Mouse (Mus musculus): ENCODE data around the gene Ttyh1. TPM values are rescaled to one million over a fixed set of nuclear protein-coding genes. Genes with fewer than 3 reads are reported as not detected.

Gene Ttyh1
- polyA plus RNA-seq, 1 experiment = 162 TPM

DNA sequence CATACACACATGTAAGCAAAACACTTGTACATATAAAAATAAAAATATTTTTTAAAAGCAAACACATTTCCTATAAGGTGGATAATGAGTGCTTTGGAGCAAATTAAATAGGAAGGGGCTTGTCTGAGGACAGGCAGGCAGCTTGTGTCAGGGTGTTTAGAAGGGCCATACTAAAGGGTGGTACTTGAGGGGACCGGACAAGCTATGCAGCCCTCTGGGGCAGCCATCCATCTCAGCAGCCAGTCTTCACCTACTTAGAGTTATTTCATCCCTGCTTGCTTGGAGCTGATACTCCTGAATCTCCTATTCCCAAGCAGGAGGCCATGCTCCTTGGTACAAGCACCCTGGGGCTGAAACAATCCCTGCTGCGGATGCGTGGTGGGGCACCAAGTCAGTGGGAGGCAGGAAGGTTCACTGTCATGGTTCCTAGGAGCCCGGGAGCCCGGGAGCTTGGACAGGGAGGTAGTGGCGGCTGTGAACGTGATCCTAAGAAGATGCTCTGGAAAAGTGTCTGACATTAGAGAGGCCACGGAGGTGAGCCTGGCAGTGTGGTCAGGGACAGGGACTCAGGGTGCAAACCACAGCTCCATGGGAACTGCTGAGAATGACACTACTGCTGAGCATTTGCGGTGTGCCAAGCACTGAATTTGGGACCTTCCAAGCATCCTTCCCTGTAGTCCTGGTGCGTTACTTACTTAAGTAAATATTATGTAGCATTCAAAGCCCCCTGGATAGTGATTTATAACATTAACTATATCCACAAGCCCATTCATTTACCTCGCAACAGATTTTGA, 8.0 kb downstream of the Ttyh1 start:
- Histone ChIP-seq H3K4me1 (ENCODE audit: control insufficient read depth, insufficient read depth, low read length) (peaks cover 54% of the 10 kb centered on the region), H3K27ac (ENCODE audit: insufficient read depth, low read depth, low read length) (peak overlapping the region; percentile 3; the same call in 1 of the 2 replicates), H3K4me3 (ENCODE audit: insufficient read depth, low read depth, low read length) (no peak overlapping the region)
- TF ChIP-seq POLR2A (IDR thresholded peaks at IDR 0.05; ENCODE audit: insufficient read depth, low read depth, low read length) = no peak
- TF ChIP-seq CTCF (IDR thresholded peaks at IDR 0.05; ENCODE audit: insufficient read depth, low read depth, low read length) = no peak
- 71% methylated on average over 11 of the region's 11 CpGs for WGBS

GRCm38 (mm10) chr7:4127894-4128293, 8.7 kb downstream of the Ttyh1 start:
- Histone ChIP-seq H3K27ac (ENCODE audit: insufficient read depth, low read depth, low read length) (no peak overlapping the region), H3K4me1 (ENCODE audit: control insufficient read depth, insufficient read depth, low read length) (peaks cover 51% of the 10 kb centered on the region), H3K4me3 (ENCODE audit: insufficient read depth, low read depth, low read length) (no peak overlapping the region)
- 81% methylated on average over 4 of the region's 4 CpGs for WGBS
- TF ChIP-seq CTCF (IDR thresholded peaks at IDR 0.05; ENCODE audit: insufficient read depth, low read depth, low read length) (no peak), POLR2A (IDR thresholded peaks at IDR 0.05; ENCODE audit: insufficient read depth, low read depth, low read length) (no peak)

GRCm38 (mm10) chr7:4128860-4129259, 9.7 kb downstream of the Ttyh1 start:
- TF ChIP-seq POLR2A (IDR thresholded peaks at IDR 0.05; ENCODE audit: insufficient read depth, low read depth, low read length) (no peak), CTCF (IDR thresholded peaks at IDR 0.05; ENCODE audit: insufficient read depth, low read depth, low read length) (no peak)

DNA sequence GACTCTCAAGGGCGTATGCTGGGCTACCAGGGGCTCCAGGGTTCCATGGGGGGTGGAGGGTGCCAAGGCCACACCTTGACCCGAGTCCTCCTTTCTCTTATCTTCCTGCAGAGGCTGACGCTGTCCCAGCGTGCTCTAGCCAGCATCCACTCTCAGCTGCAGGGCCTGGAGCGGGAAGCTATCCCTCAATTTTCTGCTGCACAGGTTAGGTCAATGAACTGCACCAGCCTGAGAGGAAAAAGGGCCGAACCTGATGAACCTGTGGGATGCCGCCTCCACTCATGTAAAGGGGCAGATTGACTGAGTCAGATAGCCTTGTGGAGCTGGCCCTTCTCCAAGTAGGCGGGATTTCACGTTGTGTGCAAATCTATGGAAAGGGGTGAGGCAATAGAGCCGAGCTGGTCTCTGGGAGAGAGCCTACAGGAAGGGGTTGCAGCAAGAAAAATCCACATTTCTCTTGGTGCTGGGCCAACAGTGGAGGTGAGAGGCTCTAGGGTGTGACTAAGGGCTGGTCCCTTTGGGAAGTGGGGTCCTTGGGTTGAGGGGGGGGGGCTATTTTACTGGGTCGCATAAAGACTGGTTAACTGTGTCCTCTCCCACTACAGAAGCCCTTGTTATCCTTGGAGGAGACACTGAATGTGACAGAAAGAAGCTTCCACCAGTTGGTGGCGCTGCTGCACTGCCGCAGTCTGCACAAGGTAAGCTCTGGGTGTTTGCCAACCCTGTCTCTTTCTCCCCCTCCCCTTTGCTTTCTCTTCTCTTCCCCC, 11.7 kb downstream of the Ttyh1 start:
- no peak for TF ChIP-seq POLR2A (IDR thresholded peaks at IDR 0.05; ENCODE audit: insufficient read depth, low read depth, low read length)
- TF ChIP-seq CTCF (IDR thresholded peaks at IDR 0.05; ENCODE audit: insufficient read depth, low read depth, low read length) = peak; percentile 68
- Histone ChIP-seq H3K27ac (ENCODE audit: insufficient read depth, low read depth, low read length) (peak overlapping the region; percentile 27), H3K4me1 (ENCODE audit: control insufficient read depth, insufficient read depth, low read length) (peaks cover 30% of the 10 kb centered on the region), H3K4me3 (ENCODE audit: insufficient read depth, low read depth, low read length) (no peak overlapping the region)
- WGBS = 20% methylated on average over 13 of the region's 13 CpGs

More at GRCm38 (mm10) chr7:4128860-4129259, 9.7 kb downstream of the Ttyh1 start:
- Histone ChIP-seq H3K4me3 (ENCODE audit: insufficient read depth, low read depth, low read length) (no peak overlapping the region), H3K4me1 (ENCODE audit: control insufficient read depth, insufficient read depth, low read length) (peaks cover 43% of the 10 kb centered on the region), H3K27ac (ENCODE audit: insufficient read depth, low read depth, low read length) (no peak overlapping the region)
- 46% methylated on average over 6 of the region's 6 CpGs for WGBS

GRCm38 (mm10) chr7:4131964-4132363, 12.8 kb downstream of the Ttyh1 start:
- Histone ChIP-seq H3K4me3 (ENCODE audit: insufficient read depth, low read depth, low read length) (no peak overlapping the region), H3K4me1 (ENCODE audit: control insufficient read depth, insufficient read depth, low read length) (peaks cover 30% of the 10 kb centered on the region), H3K27ac (ENCODE audit: insufficient read depth, low read depth, low read length) (peak overlapping the region; percentile 22; the same call in 1 of the 2 replicates)
- TF ChIP-seq CTCF (IDR thresholded peaks at IDR 0.05; ENCODE audit: insufficient read depth, low read depth, low read length) (no peak), POLR2A (IDR thresholded peaks at IDR 0.05; ENCODE audit: insufficient read depth, low read depth, low read length) (no peak)
- 81% methylated on average over 8 of the region's 8 CpGs for WGBS

DNA sequence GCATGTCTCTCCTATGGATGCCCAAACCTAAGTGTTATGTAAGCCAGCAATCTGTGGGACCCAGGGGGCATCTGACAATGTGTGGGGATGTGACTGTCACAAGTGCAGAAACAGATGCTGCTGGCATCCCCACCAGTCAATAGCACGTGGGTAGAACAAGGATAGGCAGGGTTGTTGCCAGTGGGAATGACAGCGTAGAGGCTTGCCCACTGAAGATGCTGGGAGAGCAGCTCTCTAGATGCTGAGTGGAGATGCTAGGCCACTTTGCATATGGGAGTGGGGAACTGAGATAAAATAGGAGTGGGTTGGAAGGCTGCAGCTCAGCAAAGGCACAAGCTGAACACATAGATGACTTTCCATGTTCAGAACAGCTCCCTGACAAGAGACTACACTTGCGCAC, 13.4 kb downstream of the Ttyh1 start:
- Histone ChIP-seq H3K4me3 (ENCODE audit: insufficient read depth, low read depth, low read length) (no peak overlapping the region), H3K27ac (ENCODE audit: insufficient read depth, low read depth, low read length) (0 out of 2 replicates have a peak overlapping the region, but pooled peaks have one; percentile 17), H3K4me1 (ENCODE audit: control insufficient read depth, insufficient read depth, low read length) (peaks cover 26% of the 10 kb centered on the region)
- 64% methylated on average over 3 of the region's 3 CpGs for WGBS
- TF ChIP-seq POLR2A (IDR thresholded peaks at IDR 0.05; ENCODE audit: insufficient read depth, low read depth, low read length) (no peak), CTCF (IDR thresholded peaks at IDR 0.05; ENCODE audit: insufficient read depth, low read depth, low read length) (no peak)

GRCm38 (mm10) chr7:4132998-4133397, 13.8 kb downstream of the Ttyh1 start:
- no peak overlapping the region for H3K4me3 ChIP-seq (ENCODE audit: insufficient read depth, low read depth, low read length)
- TF ChIP-seq POLR2A (IDR thresholded peaks at IDR 0.05; ENCODE audit: insufficient read depth, low read depth, low read length) = no peak
- TF ChIP-seq CTCF (IDR thresholded peaks at IDR 0.05; ENCODE audit: insufficient read depth, low read depth, low read length) = no peak
- WGBS = 77% methylated on average over 7 of the region's 7 CpGs
- peaks cover 23% of the 10 kb centered on the region for H3K4me1 ChIP-seq (ENCODE audit: control insufficient read depth, insufficient read depth, low read length)
- H3K27ac ChIP-seq (ENCODE audit: insufficient read depth, low read depth, low read length) = peak overlapping the region; percentile 12; the same call in 1 of the 2 replicates

DNA sequence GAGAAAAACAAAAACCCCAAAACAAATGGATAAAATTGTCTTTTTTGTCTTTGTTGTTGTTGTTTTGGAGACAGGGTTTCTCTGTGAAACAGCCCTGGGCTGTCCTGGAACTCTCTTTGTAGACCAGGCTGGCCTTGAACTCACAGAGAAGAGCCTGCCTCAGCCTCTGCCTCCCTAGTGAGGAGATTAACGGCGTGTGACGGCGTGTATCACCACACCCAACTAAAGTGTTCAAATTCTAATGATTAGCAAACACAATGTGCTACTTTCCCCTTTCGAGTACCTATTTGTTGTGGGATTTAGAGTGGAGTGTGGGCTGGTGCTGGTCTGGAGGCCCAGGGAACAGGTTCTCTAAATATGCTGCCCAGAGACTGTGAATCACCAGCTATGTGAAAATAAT, 15.7 kb downstream of the Ttyh1 start:
- WGBS = 53% methylated on average over 5 of the region's 5 CpGs
- TF ChIP-seq POLR2A (IDR thresholded peaks at IDR 0.05; ENCODE audit: insufficient read depth, low read depth, low read length) (no peak), CTCF (IDR thresholded peaks at IDR 0.05; ENCODE audit: insufficient read depth, low read depth, low read length) (no peak)
- Histone ChIP-seq H3K27ac (ENCODE audit: insufficient read depth, low read depth, low read length) (no peak overlapping the region), H3K4me3 (ENCODE audit: insufficient read depth, low read depth, low read length) (no peak overlapping the region), H3K4me1 (ENCODE audit: control insufficient read depth, insufficient read depth, low read length) (peaks cover 20% of the 10 kb centered on the region)

- under 1% methylated on average over 16 of the region's 16 CpGs for WGBS
- TF ChIP-seq POLR2A (IDR thresholded peaks at IDR 0.05; ENCODE audit: insufficient read depth, low read depth, low read length) = no peak
- TF ChIP-seq CTCF (IDR thresholded peaks at IDR 0.05; ENCODE audit: insufficient read depth, low read depth, low read length) = no peak
Observed at GRCm38 (mm10) chr7:4136404-4136770, 17.2 kb downstream of the Ttyh1 start.

More at GRCm38 (mm10) chr7:4136404-4136770, 17.2 kb downstream of the Ttyh1 start:
- H3K4me1 ChIP-seq (ENCODE audit: control insufficient read depth, insufficient read depth, low read length) = peaks cover 9% of the 10 kb centered on the region
- peak overlapping the region; percentile 87 for H3K4me3 ChIP-seq (ENCODE audit: insufficient read depth, low read depth, low read length)
- H3K27ac ChIP-seq (ENCODE audit: insufficient read depth, low read depth, low read length) = peak overlapping the region; percentile 77
